Mouse (Mus musculus) cortical plate, adult 2 months (tissue): ENCODE data around the gene Ankrd22. TPM values are rescaled to one million over a fixed set of nuclear protein-coding genes. Genes with fewer than 3 reads are reported as not detected.
"Not testable (repeated sequence)": the region's sequence is repeated elsewhere in the genome, so short reads cannot be mapped to it uniquely, and the experiment has no call there.

Experiments used
- H3K27ac ChIP-seq: fragments of 200-500 bp; 2 replicates; pipeline ENCODE4 v1.5.1; 2012; ENCODE audit warnings: low read length, control low read depth, inconsistent platforms; ENCODE audit not compliant: insufficient read depth
- H3K4me1 ChIP-seq: fragments of 200-500 bp; 2 replicates; pipeline ENCODE4 v1.6.1; 2011; ENCODE audit warnings: low read length; ENCODE audit not compliant: control insufficient read depth, insufficient read depth
- H3K4me3 ChIP-seq: fragments of 200-500 bp; 2 replicates; pipeline ENCODE4 v1.5.1; 2011; ENCODE audit warnings: mild to moderate bottlenecking, low read length, control low read depth; ENCODE audit not compliant: insufficient read depth
- CTCF ChIP-seq: fragments of 200-500 bp; IDR thresholded peaks from 2 replicates; pipeline ENCODE4 v1.5.1; 2011; ENCODE audit warnings: mild to moderate bottlenecking, control low read depth, low read length; ENCODE audit not compliant: insufficient read depth; ENCODE audit errors: extremely low read depth
- POLR2A ChIP-seq: fragments of 200-500 bp; IDR thresholded peaks from 2 replicates; pipeline ENCODE4 v1.6.1; 2011; ENCODE audit warnings: mild to moderate bottlenecking, low read length, control low read depth; ENCODE audit not compliant: insufficient read depth; ENCODE audit errors: extremely low read depth
- polyA plus RNA-seq: library from polyadenylated mRNA; depleted of rRNA; stranded (reverse); fragments of >200 nt; gene quantifications from 2 replicates; pipeline ENCODE4 v1.2.3, GENCODE M21; 2012; rRNA removed

The Ankrd22 gene
- 0.04 and 0.57 TPM in 2 replicates for polyA plus RNA-seq

DNA sequence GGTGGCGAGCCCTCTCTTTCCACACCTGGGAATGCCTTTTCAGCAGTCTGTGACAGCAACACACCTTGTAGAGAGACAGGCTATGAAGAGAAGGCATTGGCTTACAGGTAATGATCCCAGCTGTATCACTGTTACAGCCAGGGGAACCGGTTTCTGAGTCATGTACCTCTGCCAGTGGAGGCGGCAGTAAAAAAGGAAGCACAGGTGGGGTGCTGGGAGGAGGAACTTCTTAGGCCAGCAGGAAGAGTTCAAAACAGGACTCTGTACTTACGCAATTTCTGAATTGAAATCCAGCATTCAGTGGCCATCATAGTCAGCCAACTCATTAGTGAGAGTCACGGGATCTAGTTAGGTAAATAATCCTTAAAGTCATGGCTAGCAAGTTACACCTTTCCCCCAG lies at the start of gene Ankrd22:
Ankrd22 (minus strand) TSS at position 163 of the 400 bp plus-strand sequence.
- TF ChIP-seq CTCF (no peak), POLR2A (no peak)
- Histone ChIP-seq H3K4me3 (no peak within 1 kb of the TSS), H3K27ac (no peak within 1 kb of the TSS), H3K4me1 (no peaks in the 10 kb centered on the region)

DNA sequence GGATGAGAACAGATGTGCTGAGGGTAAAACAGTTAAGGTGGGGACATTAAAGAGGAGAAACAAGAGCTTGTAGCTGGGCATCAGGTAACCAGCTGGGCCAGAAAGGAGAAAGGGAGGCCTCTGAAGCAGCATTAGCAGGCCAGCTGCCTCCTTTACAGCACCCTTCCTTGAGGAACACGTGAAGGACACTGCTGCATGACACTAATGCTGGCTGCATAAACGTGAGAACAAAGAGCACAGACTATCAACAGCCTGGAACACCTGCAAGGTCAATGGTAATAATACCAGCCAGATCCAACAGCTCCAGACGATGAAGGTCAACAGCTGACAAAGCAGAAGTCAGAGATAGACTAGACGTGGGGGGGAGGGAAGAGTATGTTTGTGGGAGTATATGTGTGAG lies 48.3 kb upstream of the Ankrd22 start:
- Histone ChIP-seq H3K4me3 (no peak overlapping the region), H3K4me1 (peaks cover 1% of the 10 kb centered on the region), H3K27ac (no peak overlapping the region)
- TF ChIP-seq CTCF (no peak), POLR2A (no peak)

- Histone ChIP-seq H3K4me3 (no peak overlapping the region), H3K27ac (no peak overlapping the region)
- TF ChIP-seq POLR2A (no peak), CTCF (no peak)
These were observed 47.4 kb upstream of the Ankrd22 start for GRCm38 (mm10) chr19:34213251-34213645.

DNA sequence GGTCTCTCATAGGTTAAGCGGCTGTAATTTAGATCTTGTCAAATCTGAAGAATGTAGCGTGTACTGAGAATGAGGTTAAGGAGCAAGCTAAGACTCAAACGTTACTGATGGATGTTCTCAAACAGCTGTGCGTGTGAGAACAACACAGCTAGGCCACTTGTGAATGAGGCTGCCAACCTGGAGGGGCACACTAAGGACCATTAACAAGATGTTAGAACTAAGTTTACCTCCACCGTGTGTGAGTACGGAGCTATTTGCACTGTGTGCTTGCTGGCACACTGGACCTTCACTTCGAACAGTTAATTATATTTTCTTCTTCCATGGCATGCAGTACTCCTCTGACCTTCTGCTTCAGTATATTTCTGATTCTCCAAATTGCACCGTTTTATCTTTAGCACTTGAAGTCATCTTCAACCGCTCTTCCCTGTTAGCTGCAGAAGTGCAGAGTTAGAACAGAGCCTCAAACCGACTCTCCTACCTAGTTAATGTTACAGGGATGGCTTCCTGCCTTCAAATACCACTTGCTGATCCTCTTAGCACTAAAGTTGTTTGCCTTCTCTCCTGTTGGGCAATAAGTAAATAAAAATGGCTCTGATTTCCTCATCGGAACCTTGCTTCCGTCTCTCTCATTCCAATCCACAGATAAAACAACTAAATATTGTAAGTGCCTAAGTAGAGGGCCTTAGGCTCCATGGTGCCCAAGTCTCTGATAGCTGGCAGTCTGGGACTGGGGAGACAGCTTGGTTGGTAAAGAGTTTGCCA lies 46.8 kb upstream of the Ankrd22 start:
- TF ChIP-seq POLR2A (no peak), CTCF (no peak)
- Histone ChIP-seq H3K4me1 (peaks cover 1% of the 10 kb centered on the region), H3K27ac (no peak overlapping the region), H3K4me3 (no peak overlapping the region)

More at GRCm38 (mm10) chr19:34213251-34213645, 47.4 kb upstream of the Ankrd22 start:
- peaks cover 1% of the 10 kb centered on the region for H3K4me1 ChIP-seq

- Histone ChIP-seq H3K4me1 (peaks cover 2% of the 10 kb centered on the region; the same call in 1 of the 2 replicates), H3K27ac (no peak overlapping the region), H3K4me3 (no peak overlapping the region)
- no peak for TF ChIP-seq CTCF
- TF ChIP-seq POLR2A, result no peak
These were observed 45.0 kb upstream of the Ankrd22 start for GRCm38 (mm10) chr19:34210841-34211240.

- H3K4me1 ChIP-seq, result peaks cover 2% of the 10 kb centered on the region; the same call in 1 of the 2 replicates
- H3K27ac ChIP-seq, result no peak overlapping the region
- TF ChIP-seq POLR2A, result no peak
- no peak for TF ChIP-seq CTCF
- H3K4me3 ChIP-seq, result no peak overlapping the region
These were observed 44.2 kb upstream of the Ankrd22 start for GRCm38 (mm10) chr19:34209930-34210581.

GRCm38 (mm10) chr19:34209031-34209430 lies 43.2 kb upstream of the Ankrd22 start:
- TF ChIP-seq POLR2A (no peak), CTCF (no peak)
- H3K4me1 ChIP-seq, result peaks cover 2% of the 10 kb centered on the region; the same call in 1 of the 2 replicates
- no peak overlapping the region for H3K27ac ChIP-seq
- no peak overlapping the region for H3K4me3 ChIP-seq

- H3K27ac ChIP-seq, result no peak overlapping the region
- H3K4me3 ChIP-seq, result no peak overlapping the region
- TF ChIP-seq POLR2A (no peak), CTCF (no peak)
- H3K4me1 ChIP-seq, result peaks cover 2% of the 10 kb centered on the region; the same call in 1 of the 2 replicates
These were observed 41.0 kb upstream of the Ankrd22 start for GRCm38 (mm10) chr19:34206760-34207440.

GRCm38 (mm10) chr19:34206128-34206527 lies 40.3 kb upstream of the Ankrd22 start:
- H3K27ac ChIP-seq, H3K4me3 ChIP-seq, H3K4me1 ChIP-seq: not testable (repeated sequence)
